Mouse (Mus musculus) forebrain, embryonic 11.5 days (tissue): ENCODE results near the gene Krt31. TPM values are rescaled to one million over a fixed set of nuclear protein-coding genes. Genes with fewer than 3 reads are reported as not detected.

Experiments used
- ATAC-seq: fragments of 200-750 bp; cut with Nextera tagmentation; replicated peaks from 2 replicates; pipeline ENCODE4 v1.8.0; 2017; ENCODE audit warnings: moderate TSS enrichment; ENCODE audit not compliant: low FRiP score
- DNase-seq: peaks from one replicate; pipeline ENCODE4 v3.0.0-alpha.2; 2017; ENCODE audit warnings: low spot score
- H3K27ac ChIP-seq: fragments of 300-500 bp; sonication (generic); 2 replicates; pipeline ENCODE4 v1.5.1; 2014; ENCODE audit warnings: low read depth, low read length
- H3K27me3 ChIP-seq: fragments of 300-500 bp; sonication (generic); 2 replicates; pipeline ENCODE4 v1.6.1; 2014; ENCODE audit warnings: mild to moderate bottlenecking, low read length, mixed read lengths; ENCODE audit not compliant: control insufficient read depth, insufficient read depth
- H3K36me3 ChIP-seq: fragments of 300-500 bp; sonication (generic); 2 replicates; pipeline ENCODE4 v1.6.1; 2014; ENCODE audit warnings: mild to moderate bottlenecking, low read length, moderate library complexity, mixed read lengths; ENCODE audit not compliant: control insufficient read depth, insufficient read depth
- H3K4me1 ChIP-seq: fragments of 300-500 bp; sonication (generic); replicated peaks from 2 replicates; pipeline ENCODE4 v1.6.1; 2014; ENCODE audit warnings: low read length, mixed read lengths; ENCODE audit not compliant: control insufficient read depth, insufficient read depth
- H3K4me2 ChIP-seq: fragments of 300-500 bp; sonication (generic); 2 replicates; pipeline ENCODE4 v1.6.1; 2014; ENCODE audit warnings: low read depth, mild to moderate bottlenecking, low read length, moderate library complexity, mixed read lengths; ENCODE audit not compliant: severe bottlenecking
- H3K4me3 ChIP-seq: fragments of 300-500 bp; sonication (generic); 2 replicates; pipeline ENCODE4 v1.5.1; 2014; ENCODE audit warnings: low read depth, low read length
- H3K9ac ChIP-seq: fragments of 300-500 bp; sonication (generic); 2 replicates; pipeline ENCODE4 v1.6.1; 2014; ENCODE audit warnings: low read length
- H3K9me3 ChIP-seq: fragments of 300-500 bp; sonication (generic); 2 replicates; pipeline ENCODE4 v1.6.1; 2016; ENCODE audit warnings: low read length, mixed read lengths; ENCODE audit not compliant: control insufficient read depth
- WGBS: fragments of 180-500 bp; shearing (Covaris S2); extraction: QIAGEN DNeasy Blood & Tissue Kit; methylation state at CpG from one replicate; pipeline ENCODE4 v1.1.7; 2014; 5-methylcytosine and 5-hydroxymethylcytosine counted together
- polyA plus RNA-seq: library from polyadenylated mRNA; unstranded; fragments of >200 nt; fragmentation: Nextera tagmentation; extraction: Ambion mirVana; gene quantifications from 2 replicates; pipeline ENCODE4 v1.2.1, GENCODE M21; 2014

The Krt31 gene
- polyA plus RNA-seq: not detected in 2 replicates

DNA sequence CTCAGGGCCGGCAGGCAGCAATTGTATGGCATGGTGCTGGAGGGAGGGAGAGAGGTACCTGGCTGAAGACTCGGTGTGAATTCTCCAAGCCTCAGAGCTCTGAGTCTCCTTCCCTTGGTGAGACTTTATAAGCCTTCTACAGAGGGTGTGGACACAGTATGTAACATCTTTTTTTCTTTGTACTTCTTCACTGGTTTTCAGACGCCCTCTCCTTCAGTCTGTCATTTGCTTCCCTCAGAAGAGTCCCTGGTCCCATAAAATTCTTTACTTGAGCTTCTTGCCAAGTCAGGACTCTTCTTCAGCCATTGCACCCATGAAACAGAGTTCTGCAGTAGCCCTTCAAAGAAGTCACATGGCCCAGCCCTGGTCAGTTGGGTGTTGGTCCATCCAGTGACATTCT lies at the start of gene Krt31:
TSS of gene Krt31 (minus strand) at position 101 of the 400 bp plus-strand sequence.
- no peak within 1 kb of the TSS for H3K9ac ChIP-seq
- 88% methylated on average over 3 of the region's 3 CpGs for WGBS
- H3K4me2 ChIP-seq: no peak within 1 kb of the TSS
- no peak within 1 kb of the TSS for H3K4me3 ChIP-seq
- H3K4me1 ChIP-seq: no peaks in the 10 kb centered on the region
- H3K9me3 ChIP-seq: no peaks in the 10 kb centered on the region
- H3K27me3 ChIP-seq: no peaks in the 10 kb centered on the region
- H3K27ac ChIP-seq: no peak within 1 kb of the TSS
- ATAC-seq (no peak), DNase-seq (no peak)
- H3K36me3 ChIP-seq: no peaks in the 10 kb centered on the region

DNA sequence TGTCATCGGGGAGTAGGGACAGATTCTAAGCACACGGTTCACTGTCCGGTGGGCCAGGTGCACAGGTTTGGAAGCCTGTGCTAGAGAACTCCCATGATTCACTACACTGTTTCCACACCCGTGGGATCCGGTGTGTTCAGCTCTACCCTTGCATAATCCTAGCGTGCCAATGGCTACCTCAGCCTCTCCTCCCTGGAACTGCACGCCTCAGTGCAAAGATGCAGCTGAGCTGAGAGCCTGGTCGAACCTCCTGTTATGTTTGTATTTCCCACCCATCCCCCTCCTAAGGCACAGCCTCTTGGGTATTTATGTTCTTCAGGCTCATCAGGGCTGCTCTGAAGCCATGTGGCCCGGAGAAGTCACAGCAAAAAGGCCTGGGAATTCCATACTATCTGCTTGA lies 47.5 kb upstream of the Krt31 start:
- Histone ChIP-seq H3K4me2 (no peak overlapping the region), H3K9ac (no peak overlapping the region), H3K9me3 (no peaks in the 10 kb centered on the region), H3K36me3 (no peaks in the 10 kb centered on the region), H3K4me3 (no peak overlapping the region), H3K27me3 (no peaks in the 10 kb centered on the region), H3K27ac (no peak overlapping the region), H3K4me1 (no peaks in the 10 kb centered on the region; the same call in 1 of the 2 replicates)
- ATAC-seq: no peak
- DNase-seq: no peak
- 83% methylated on average over 9 of the region's 9 CpGs for WGBS

DNA sequence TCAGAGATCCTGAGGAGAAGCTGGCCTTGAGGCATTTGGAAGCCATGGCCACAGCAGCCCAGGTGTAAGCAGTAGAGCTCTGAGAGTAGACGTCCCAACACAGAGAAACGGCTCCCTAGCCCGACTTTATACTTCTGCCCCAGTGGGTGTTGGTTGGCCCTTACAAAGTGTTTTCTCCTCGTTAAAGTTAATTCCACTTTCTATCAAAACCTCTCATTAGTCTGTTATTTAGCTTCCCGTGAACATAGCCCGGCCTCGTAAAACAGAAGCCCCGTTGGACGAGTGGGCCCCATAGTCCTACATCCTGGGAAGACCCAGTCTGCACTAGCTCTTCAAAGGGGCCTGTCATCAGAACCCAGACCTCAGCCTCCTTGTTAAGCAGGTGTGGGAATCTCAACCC lies 45.8 kb upstream of the Krt31 start, which contains the start of gene Krt35:
TSS of gene Krt35 (minus strand) at position 101 of the 400 bp plus-strand sequence.
- Histone ChIP-seq H3K27me3 (no peaks in the 10 kb centered on the region), H3K4me1 (no peaks in the 10 kb centered on the region), H3K9me3 (no peaks in the 10 kb centered on the region), H3K4me2 (no peak within 1 kb of the TSS), H3K4me3 (no peak within 1 kb of the TSS), H3K27ac (no peak within 1 kb of the TSS), H3K36me3 (no peaks in the 10 kb centered on the region), H3K9ac (no peak within 1 kb of the TSS)
- ATAC-seq (no peak), DNase-seq (no peak)
- WGBS: 67% methylated on average over 9 of the region's 9 CpGs

DNA sequence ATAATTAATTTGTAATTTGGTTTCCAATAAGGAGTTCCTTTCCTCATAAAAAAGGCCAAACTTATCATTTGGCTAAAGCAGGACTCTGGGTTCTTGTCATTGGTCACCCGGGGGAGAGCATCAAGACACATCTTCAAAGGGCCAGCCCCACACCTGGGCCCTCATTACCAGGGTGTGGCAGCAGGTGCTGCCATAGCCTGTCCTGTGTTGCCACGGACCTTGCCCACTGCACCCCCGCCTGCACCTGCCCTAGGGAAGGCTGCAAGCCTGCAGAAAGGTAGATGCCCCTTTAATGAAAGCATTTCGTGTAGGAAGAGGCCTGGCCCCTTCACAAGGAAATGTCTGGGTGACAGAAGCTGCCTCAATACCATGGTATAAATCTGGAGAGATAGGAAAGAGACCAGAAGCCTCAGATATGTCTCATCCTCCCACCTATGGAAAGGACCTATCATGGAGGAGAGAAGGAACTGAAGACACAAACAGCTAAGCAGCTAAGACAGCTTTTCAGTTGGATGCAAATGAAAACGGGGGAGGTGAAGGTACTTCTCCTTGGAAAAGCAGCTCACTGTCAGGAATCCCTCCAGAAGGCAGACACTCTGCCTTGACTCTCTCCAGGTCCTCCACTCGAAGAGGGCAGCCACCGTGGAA lies 38.2 kb upstream of the Krt31 start:
- ATAC-seq: no peak
- H3K27me3 ChIP-seq: no peaks in the 10 kb centered on the region
- WGBS: 75% methylated on average over 7 of the region's 7 CpGs

DNA sequence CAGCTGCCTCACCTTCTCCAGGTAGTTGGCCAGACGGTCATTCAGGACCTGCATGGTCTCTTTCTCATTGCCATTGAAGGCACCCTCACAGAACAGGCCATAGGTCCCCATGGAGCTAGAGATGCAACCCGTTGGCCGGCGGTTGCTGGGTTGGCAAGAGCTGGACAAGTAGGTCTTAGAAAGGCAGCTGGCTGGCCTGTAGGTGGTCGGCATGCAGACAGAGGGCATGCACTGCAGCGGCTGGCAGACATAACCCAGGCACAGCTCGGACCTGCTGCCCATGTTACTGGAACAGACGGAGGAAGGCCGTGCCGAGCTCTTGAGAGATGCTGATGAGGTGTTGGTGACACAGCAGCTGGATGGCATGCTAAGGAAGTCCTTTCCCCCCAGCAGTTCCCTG lies 37.5 kb upstream of the Krt31 start, which contains the start of gene Krt32:
TSS of gene Krt32 (minus strand) at position 366 of the 400 bp plus-strand sequence.
- Histone ChIP-seq H3K4me2 (no peak within 1 kb of the TSS), H3K9ac (no peak within 1 kb of the TSS), H3K4me3 (no peak within 1 kb of the TSS), H3K27me3 (no peaks in the 10 kb centered on the region), H3K9me3 (no peaks in the 10 kb centered on the region), H3K4me1 (no peaks in the 10 kb centered on the region), H3K27ac (no peak within 1 kb of the TSS), H3K36me3 (no peaks in the 10 kb centered on the region)
- DNase-seq: no peak
- WGBS: 90% methylated on average over 10 of the region's 10 CpGs
- ATAC-seq: no peak

More for the DNA sequence above, 38.2 kb upstream of the Krt31 start:
- no peak overlapping the region for H3K9ac ChIP-seq
- H3K4me2 ChIP-seq: no peak overlapping the region
- H3K36me3 ChIP-seq: no peaks in the 10 kb centered on the region
- no peaks in the 10 kb centered on the region for H3K9me3 ChIP-seq
- no peak overlapping the region for H3K27ac ChIP-seq
- no peaks in the 10 kb centered on the region for H3K4me1 ChIP-seq
- no peak overlapping the region for H3K4me3 ChIP-seq
- no peak for DNase-seq

DNA sequence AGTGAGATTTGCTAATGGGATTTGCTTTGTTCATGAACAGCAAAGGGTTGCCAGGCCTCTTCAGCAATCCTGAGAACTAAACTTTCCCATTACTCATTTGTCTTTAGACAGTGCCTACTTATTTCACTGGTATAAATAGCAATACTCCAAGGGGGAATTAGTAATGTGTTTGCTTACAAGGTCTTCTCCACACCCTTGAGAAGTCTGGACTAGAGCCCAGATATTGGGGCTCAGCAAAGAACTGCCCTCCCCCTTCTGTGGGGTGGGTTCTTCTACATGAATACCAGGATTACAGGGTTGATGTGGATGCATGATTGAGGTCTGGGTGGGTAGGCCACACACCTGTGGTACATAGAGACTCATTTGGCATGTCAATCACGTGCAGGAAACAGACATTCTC lies 23.5 kb upstream of the Krt31 start:
- no peak overlapping the region for H3K4me3 ChIP-seq
- no peak for ATAC-seq
- no peaks in the 10 kb centered on the region for H3K36me3 ChIP-seq
- WGBS: 59% methylated on average over 1 of the region's 1 CpGs
- H3K27ac ChIP-seq: no peak overlapping the region
- no peak overlapping the region for H3K4me2 ChIP-seq
- H3K9ac ChIP-seq: no peak overlapping the region
- H3K27me3 ChIP-seq: no peaks in the 10 kb centered on the region
- no peaks in the 10 kb centered on the region for H3K9me3 ChIP-seq
- DNase-seq: no peak
- H3K4me1 ChIP-seq: no peaks in the 10 kb centered on the region

DNA sequence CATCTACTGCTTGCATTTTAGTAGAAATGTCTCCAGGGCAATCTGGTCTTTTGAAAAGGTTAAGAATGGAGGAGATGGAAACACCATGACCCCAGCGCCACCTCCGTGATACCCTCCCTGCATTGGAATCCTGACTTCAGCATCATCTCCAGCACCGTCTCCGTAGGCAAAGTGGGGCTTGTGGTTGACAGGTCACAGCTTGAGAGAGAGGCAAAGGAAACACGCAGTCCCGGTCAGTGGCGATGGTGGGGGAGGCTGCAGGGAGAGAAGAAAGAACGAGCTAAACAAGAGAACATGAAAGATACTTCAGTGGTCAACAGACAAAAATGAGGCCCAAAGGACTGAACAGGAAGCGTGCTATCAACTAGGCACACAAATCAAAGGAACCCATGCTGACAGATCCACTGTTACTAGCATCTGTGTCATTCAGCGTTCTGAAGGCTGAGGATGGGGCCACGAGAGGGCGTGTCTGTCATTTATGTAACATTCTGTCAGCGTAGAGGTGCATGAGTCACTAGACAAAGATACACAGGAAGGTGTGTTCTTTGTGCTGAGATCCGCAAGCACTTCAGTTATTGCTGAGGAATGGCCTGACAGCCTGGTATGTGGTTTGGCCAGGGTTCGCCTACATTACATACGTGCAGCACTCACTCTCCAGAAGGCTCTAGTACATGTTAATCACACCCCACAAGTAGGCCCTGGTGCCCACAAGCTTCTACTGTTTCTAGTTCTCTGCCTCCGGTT lies 17.1 kb upstream of the Krt31 start:
- no peak for ATAC-seq
- DNase-seq: no peak
- whole genome bisulfite sequencing: 92% methylated on average over 17 of the region's 17 CpGs

DNA sequence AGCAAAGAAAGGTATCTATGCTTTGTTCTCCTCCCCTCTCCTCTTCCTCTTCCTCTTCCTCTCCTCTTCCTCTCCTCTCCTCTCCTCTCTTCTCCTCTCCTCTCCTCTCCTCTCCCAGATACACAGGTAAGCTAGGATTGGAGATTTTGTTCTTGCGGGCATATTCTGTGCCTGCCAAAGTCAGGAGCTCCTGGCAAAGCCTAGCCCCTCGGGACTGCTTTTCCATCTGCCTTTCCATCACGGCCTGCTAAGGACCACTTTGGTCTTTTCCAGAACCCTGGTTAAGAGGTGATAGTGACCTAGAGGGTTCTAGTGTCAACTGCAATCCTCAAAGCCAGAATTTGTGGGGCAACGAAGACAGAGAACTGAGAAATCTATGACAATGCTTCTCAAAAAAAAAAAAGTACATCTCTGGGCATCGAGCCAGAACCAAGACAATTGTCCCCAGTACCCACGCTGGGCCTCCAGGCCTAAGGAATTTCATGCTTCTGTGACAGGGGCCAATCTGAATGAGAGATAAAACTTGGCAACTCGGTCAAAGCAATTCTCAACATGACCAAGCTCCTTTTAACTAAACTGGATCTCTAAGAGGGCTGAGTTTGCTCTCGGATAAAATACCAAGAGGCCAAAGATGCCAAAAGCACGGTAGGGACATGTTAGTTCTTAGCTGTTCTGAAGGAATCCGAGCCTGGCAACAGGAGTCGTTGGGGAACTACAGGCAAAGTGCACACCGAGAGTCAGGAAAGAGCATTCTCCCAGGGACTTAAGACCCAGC lies 16.1 kb upstream of the Krt31 start:
- H3K4me2 ChIP-seq: no peak overlapping the region
- H3K27ac ChIP-seq: no peak overlapping the region
- H3K9ac ChIP-seq: no peak overlapping the region
- WGBS: 85% methylated on average over 12 of the region's 12 CpGs
- no peaks in the 10 kb centered on the region for H3K27me3 ChIP-seq
- DNase-seq (no peak), ATAC-seq (no peak)
- no peak overlapping the region for H3K4me3 ChIP-seq
- H3K4me1 ChIP-seq: no peaks in the 10 kb centered on the region
- H3K9me3 ChIP-seq: no peaks in the 10 kb centered on the region
- no peaks in the 10 kb centered on the region for H3K36me3 ChIP-seq

More for the DNA sequence above, 17.1 kb upstream of the Krt31 start:
- no peaks in the 10 kb centered on the region for H3K4me1 ChIP-seq
- no peaks in the 10 kb centered on the region for H3K36me3 ChIP-seq
- H3K9ac ChIP-seq: no peak overlapping the region
- H3K27ac ChIP-seq: no peak overlapping the region
- no peak overlapping the region for H3K4me3 ChIP-seq
- no peak overlapping the region for H3K4me2 ChIP-seq
- H3K27me3 ChIP-seq: no peaks in the 10 kb centered on the region
- H3K9me3 ChIP-seq: no peaks in the 10 kb centered on the region
